ENCODE assay signal across 21 mouse cellular contexts in genomic region chr3:100506715-100507114, GRCm38 (mm10). TPM values are rescaled to one million over a fixed set of nuclear protein-coding genes. Genes with fewer than 3 reads are reported as not detected.
DNase-seq lines count a peak whose midpoint lies in the region; ATAC-seq lines count a peak whose summit lies in the region.
"Had no signal": no experiment of that assay in that cellular context is flagged by ENCODE, and none has a peak within 500 bp of the region (broad histone marks: within the 10 kb centered on the region; RNA-seq: fewer than 3 reads in every experiment).

No protein-coding gene starts in this region.

- intact Hi-C loops in left cerebral cortex, postnatal 4 days (cut with DNase I): no loop called here

- peak; percentile 74 for ATAC-seq in liver, embryonic 16.5 days (ENCODE audit: low read depth)
- no peak for ATAC-seq in intestine, embryonic 15.5 days

- H3K9me3 ChIP-seq in liver, embryonic 16.5 days (replicated peaks; ENCODE audit: control insufficient read depth, low read length): no peaks in the 10 kb centered on the region
- no peaks in the 10 kb centered on the region for H3K9me3 ChIP-seq in intestine, embryonic 15.5 days
- H3K9me3 ChIP-seq: embryonic facial prominence, embryonic 15.5 days; heart, embryonic 10.5 days; midbrain, embryonic 12.5 days; neural tube, embryonic 13.5 days had no signal

- no peaks in the 10 kb centered on the region for H3K27me3 ChIP-seq in liver, embryonic 16.5 days (ENCODE audit: control insufficient read depth, insufficient read depth, low read depth, low read length)
- H3K27me3 ChIP-seq in intestine, embryonic 15.5 days (replicated peaks): no peaks in the 10 kb centered on the region
- H3K27me3 ChIP-seq: embryonic facial prominence, embryonic 15.5 days; midbrain, embryonic 12.5 days; neural tube, embryonic 13.5 days had no signal

- H3K36me3 ChIP-seq in liver, embryonic 16.5 days (ENCODE audit: control insufficient read depth, insufficient read depth): no peaks in the 10 kb centered on the region
- H3K36me3 ChIP-seq in intestine, embryonic 15.5 days: no peaks in the 10 kb centered on the region
- H3K36me3 ChIP-seq: embryonic facial prominence, embryonic 15.5 days; heart, embryonic 10.5 days; midbrain, embryonic 12.5 days; neural tube, embryonic 13.5 days had no signal

- no peak overlapping the region for H3K9ac ChIP-seq in liver, embryonic 16.5 days (ENCODE audit: low read depth, low read length)
- no peak overlapping the region for H3K9ac ChIP-seq in intestine, embryonic 15.5 days
- H3K9ac ChIP-seq: embryonic facial prominence, embryonic 15.5 days; lung, embryonic 14.5 days; midbrain, embryonic 12.5 days; neural tube, embryonic 13.5 days had no signal

- 52% methylated on average over 2 of the region's 2 CpGs for WGBS in liver, embryonic 16.5 days (ENCODE audit: insufficient replicate concordance)
- WGBS in intestine, embryonic 15.5 days: 50% methylated on average over 2 of the region's 2 CpGs

- no peak overlapping the region for H3K4me3 ChIP-seq in liver, embryonic 16.5 days (ENCODE audit: low read depth, low read length)
- H3K4me3 ChIP-seq in intestine, embryonic 15.5 days (replicated peaks): no peak overlapping the region
- H3K4me3 ChIP-seq: embryonic facial prominence, embryonic 15.5 days; heart, embryonic 10.5 days; midbrain, embryonic 12.5 days; neural tube, embryonic 13.5 days had no signal

- DNase-seq in 3T3-L1 (ENCODE audit: low read depth, low spot score): peak; percentile 53
- peak; percentile 44 for DNase-seq in NIH3T3 (ENCODE audit: low read depth)
- peak; percentile 37 for DNase-seq in forelimb bud, embryonic 11.5 days (ENCODE audit: low read depth, low spot score)
- DNase-seq in cerebellum, adult 8-10 months: no peak
- no peak for DNase-seq in adrenal gland, postnatal 36 days
- DNase-seq in left cerebral cortex, postnatal 4 days: no peak
- DNase-seq: cerebellum, adult 18-20 months; cerebellum, postnatal 36 days; gastrocnemius, postnatal 14 days; kidney, adult 2 months; kidney, postnatal 10 days; lung, embryonic 14.5 days; spleen, adult 18-20 months; thymus, postnatal 36 days had no signal

- no peaks in the 10 kb centered on the region; the same call in 1 of the 2 replicates for H3K4me1 ChIP-seq in liver, embryonic 16.5 days (ENCODE audit: control insufficient read depth, low read depth, low read length)
- H3K4me1 ChIP-seq in intestine, embryonic 15.5 days (replicated peaks): no peaks in the 10 kb centered on the region
- H3K4me1 ChIP-seq: embryonic facial prominence, embryonic 15.5 days; heart, embryonic 10.5 days; midbrain, embryonic 12.5 days; neural tube, embryonic 13.5 days had no signal

- no peak overlapping the region for H3K27ac ChIP-seq in liver, embryonic 16.5 days (ENCODE audit: low read length)
- H3K27ac ChIP-seq in intestine, embryonic 15.5 days: no peak overlapping the region
- H3K27ac ChIP-seq: embryonic facial prominence, embryonic 15.5 days; heart, embryonic 10.5 days; macrophage; midbrain, embryonic 12.5 days; neural tube, embryonic 13.5 days had no signal

- no peak overlapping the region for H3K4me2 ChIP-seq in liver, embryonic 16.5 days (ENCODE audit: low read depth, low read length)
- H3K4me2 ChIP-seq in intestine, embryonic 15.5 days (replicated peaks): no peak overlapping the region
- H3K4me2 ChIP-seq: embryonic facial prominence, embryonic 15.5 days; lung, embryonic 14.5 days; midbrain, embryonic 12.5 days; neural tube, embryonic 13.5 days had no signal

RNA-seq across cellular contexts. Expression of gene Tent5c, which starts 17.6 kb away (rescaled TPM):
- polyA plus RNA-seq in liver, embryonic 16.5 days (2015; fragmentation: Nextera tagmentation; extraction: Ambion mirVana): 115 and 132 TPM in 2 replicates
- polyA plus RNA-seq in intestine, embryonic 15.5 days (2015; fragmentation: Nextera tagmentation; extraction: Ambion mirVana): 11.1 and 15.8 TPM in 2 replicates
- total RNA-seq in adrenal gland, postnatal 36 days (2021): 10 to 100 TPM in 1 of 2 experiments, 1 to 10 TPM in 1; 6.3 to 12.5 TPM
- 1 to 10 TPM; 1.0 to 1.8 TPM for total RNA-seq in left cerebral cortex, postnatal 4 days (2021)

Comparison
In these comparisons a context has a peak if more than half of its experiments do, and no peak if none do; other contexts are left out.
1. DNase-seq: peak in 3T3-L1 (single experiment), NIH3T3 (single experiment) and forelimb bud, embryonic 11.5 days (single experiment); none in cerebellum, adult 8-10 months (single experiment), adrenal gland, postnatal 36 days (0 of 2) and left cerebral cortex, postnatal 4 days (single experiment).